Mouse (Mus musculus): ENCODE data around the gene Ttc21a.

DNA sequence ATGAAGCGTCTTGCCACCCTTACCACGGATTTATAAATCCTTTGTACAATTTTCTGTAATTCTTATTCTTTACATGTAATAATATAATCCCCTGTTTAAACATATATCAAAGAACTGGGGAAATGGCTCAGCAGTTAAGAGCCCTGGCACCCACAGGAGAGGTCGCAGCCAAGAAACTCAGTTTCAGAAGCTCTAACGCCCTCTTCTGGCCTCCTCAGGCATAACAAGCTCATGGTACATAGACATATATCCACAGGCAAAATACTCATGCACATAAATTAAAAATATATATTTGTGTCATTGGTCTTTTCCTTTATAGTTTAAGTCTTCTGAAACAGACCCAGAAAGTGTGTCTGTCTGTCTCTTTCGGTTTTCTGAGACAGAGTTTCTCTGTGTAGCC is 37.2 kb downstream of the Ttc21a start:
- TF ChIP-seq CTCF (IDR thresholded peaks at IDR 0.05; ENCODE audit: extremely low read depth, insufficient read depth, insufficient read length, insufficient replicate concordance) (no peak), POLR2A (IDR thresholded peaks at IDR 0.05; ENCODE audit: low read depth, low read length) (no peak)

All from spleen, adult 2 months (tissue).